Mouse (Mus musculus) CD8-positive naive resting alpha-beta T cell, adult 2 months (primary cell): ENCODE results near the gene Pced1a.

Experiments used
- DNase-seq, 2 experiments: peaks; one replicate each; pipeline ENCODE4 v3.0.0; 2022; ENCODE audit warnings: low read depth in 2 of 2, low spot score in 2 of 2

Pced1a gene

GRCm38 (mm10) chr2:130436769-130437168 lies 12.3 kb upstream of the Pced1a start:
- DNase-seq, result no peak

DNA sequence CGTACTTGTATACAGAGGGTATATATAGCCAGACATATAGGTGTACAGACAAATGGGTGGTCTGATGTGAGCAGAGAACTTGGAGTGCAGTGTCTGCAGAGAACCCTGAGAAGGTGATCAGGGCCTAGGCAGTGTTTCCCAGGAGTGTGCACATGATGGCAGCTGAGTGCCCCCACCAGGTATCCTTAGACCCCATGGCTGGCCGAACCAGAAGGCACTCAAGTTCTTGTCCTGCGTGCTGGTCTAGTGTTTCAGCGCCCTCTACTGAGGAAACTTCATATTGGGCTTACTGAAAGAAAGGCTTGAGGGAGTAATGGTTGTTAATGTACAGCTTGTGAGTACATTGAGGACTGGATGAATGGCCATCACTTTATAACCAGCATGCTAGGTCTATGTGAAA lies 8.7 kb upstream of the Pced1a start:
- peak; percentile 31 to 60 for DNase-seq

DNA sequence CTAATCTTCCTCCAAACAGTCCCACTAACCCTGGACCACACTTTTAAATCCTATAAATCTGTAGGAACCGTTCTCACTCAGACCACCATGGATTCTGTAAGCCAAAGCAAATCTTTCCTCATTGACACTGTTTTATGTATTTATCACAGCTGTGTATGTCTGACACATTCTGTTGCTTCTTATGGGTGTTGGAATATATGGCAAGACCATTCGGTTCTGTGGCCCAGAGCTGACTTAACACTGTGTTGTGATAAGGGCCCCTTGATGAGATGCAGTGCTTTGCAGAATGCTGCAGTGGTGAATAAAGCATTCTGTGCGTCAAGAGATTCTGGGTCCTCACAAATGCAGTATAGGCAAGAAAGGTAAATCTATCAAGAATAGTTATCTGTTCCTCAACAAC lies 7.7 kb upstream of the Pced1a start:
- DNase-seq, result no peak

- DNase-seq, result no peak
Observed at GRCm38 (mm10) chr2:130430484-130430883, 6.0 kb upstream of the Pced1a start.

GRCm38 (mm10) chr2:130429851-130430250 lies 5.3 kb upstream of the Pced1a start:
- DNase-seq, result no peak

DNA sequence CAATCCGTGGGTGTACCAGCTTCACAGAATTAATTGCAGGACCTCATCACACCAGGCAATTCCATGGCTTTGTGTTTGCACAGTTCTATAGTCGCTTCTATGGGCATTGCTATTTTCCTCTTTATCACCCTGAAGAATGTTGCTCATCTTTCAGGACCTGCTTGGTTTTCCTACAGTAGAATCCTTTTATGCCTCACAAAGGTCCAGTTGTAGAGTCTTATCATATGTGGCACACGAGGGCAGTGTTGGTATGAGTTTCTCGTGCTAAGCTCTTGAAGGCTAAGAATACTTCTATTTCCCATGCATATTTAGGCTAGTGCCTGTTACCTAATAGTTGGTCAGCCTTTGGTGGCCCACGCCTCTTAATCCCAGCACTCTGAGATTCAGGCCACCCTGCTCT lies 611 bp upstream of the Pced1a start:
- DNase-seq, result no peak

- DNase-seq, result peak; percentile 68 to 72
Observed at GRCm38 (mm10) chr2:130423397-130424125, 940 bp downstream of the Pced1a start.

DNA sequence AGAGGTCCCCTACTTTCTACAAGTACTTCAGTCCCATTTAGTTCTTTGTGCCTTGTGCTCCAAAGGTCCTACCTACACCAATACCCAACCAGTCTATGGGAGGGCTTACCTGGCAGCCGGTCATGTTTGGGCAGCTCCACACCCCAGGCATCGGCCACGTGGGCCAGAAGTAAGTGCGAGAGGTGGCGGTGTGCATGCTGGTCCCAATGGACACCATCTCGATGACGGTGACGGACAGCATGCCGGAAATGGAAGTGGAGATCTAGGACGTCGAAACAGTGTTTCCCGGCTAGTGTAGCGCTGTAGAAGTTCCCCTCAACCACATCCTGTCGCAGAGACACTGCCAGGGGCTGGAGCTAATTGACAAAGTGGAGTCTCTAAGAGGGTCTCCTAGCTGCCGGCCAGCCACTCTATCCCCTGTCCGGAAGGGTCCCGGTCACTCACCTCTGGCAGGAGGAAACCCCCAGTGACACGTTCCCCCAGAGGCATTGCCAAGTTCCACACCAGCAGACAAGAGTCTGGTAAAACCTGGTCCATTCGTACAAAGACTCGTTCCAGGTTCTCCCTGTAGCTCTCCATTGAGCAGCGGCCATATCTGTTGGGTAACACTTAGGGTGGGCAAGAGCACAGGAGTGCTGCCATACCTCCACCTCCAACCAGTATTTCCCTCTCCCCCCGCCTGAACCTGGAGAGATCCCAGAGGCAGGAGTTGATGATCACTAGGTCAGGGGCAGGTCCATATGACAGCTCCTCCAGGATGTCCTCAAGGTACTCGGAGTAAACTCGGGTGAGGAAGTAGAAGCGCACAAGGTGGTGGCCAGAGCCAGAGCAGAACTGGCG lies 2.5 kb downstream of the Pced1a start:
- DNase-seq, result no peak

- no peak for DNase-seq
Observed at GRCm38 (mm10) chr2:130414094-130414856, 10.2 kb downstream of the Pced1a start.

DNA sequence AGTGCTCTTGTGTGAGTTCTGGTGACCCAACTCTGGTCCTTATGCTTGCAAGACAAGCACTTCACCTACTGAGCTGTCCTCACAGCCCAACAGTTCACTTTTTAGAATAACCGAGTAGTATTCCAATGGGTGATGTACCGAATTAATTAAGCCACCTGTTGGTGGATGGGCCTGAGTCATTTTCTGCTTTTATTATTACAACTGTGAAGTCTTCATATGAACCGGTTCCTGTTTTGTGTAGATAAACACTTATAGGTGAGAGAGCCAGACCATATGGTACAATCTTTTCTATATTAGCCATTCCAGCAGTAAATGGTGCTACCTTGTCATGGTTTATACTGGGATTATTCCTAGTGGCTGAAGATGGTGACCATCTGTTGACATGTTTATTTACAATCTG lies 11.7 kb downstream of the Pced1a start:
- no peak for DNase-seq

DNA sequence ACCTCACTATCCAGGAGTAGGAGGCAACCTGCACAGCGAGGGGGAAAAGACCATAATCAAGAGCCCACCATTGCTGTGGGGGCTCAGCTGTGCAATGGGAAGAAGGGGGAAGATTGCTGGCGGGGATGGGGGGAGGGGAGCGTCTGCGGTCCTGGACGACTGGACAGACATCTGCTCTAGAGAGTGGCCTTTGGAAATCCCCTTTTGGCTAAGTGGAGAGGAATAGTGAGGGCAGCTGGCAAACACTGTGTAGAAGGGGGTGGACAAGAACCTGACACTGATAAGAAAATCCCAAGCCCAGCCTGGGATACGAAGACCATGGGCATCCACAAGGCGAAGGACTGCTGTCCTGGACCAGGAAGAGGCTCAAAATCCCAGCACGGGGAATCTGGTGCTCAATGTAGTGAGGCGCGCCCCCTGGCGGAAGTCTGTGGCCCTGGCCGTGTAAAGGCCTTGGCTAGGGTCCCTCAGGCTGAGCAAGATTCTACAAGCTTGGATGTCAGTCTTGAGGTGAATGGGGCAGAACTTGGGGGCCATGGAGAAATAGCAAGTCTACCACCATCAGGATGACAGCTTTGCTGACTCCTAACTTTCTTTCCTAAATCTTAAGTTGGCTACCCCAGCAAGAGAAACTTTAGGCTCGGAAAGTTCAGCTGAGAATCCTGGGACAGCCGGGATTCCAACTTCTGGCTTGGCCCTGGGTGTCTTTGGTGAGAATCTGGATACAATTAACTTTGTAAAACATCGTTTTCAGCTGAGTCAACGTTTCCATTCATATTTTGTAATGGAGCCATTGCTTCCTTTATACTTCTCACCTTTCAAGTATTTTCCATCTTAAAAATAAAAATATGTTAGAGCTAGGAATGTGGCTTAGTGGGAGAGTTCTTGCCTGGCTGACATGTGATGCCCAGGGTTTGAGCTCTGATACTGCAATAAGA lies 12.7 kb downstream of the Pced1a start:
- peak; percentile 51 to 63 for DNase-seq

GRCm38 (mm10) chr2:130408194-130408593 lies 16.3 kb downstream of the Pced1a start:
- DNase-seq, result no peak

DNA sequence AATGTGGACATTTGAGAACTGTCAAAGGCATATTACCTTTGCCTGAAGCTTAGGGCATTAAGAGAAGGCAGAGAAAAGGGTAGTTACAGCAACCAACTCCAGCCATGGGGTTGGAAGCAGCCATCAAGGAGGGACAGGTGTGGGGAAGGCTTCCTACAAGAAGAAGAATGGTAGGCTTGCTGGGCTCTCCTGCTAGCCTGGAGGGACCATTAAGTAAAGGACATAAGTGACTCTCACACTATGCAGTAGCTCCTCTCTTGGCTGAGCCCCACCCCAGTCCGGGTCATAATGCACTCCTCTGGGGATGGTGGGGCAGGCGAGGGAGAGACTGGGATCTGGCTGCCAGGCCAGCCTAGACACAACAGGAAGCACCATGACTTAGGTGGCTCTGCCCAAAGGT lies 18.3 kb downstream of the Pced1a start, which contains the start of gene Tmem239:
Tmem239 (plus strand) TSS at position 301 of the 400 bp plus-strand sequence.
- DNase-seq, result no peak

GRCm38 (mm10) chr2:130404939-130405338 lies 19.6 kb downstream of the Pced1a start, which contains the start of the genes Gm28372 and 1700020A23Rik:
Gm28372 (plus strand) TSS chr2:130405239.
1700020A23Rik (plus strand) TSS chr2:130405259.
- no peak for DNase-seq

- no peak for DNase-seq
Observed at GRCm38 (mm10) chr2:130401891-130402290, 22.6 kb downstream of the Pced1a start.

- no peak for DNase-seq
Observed at GRCm38 (mm10) chr2:130400046-130400445, 24.5 kb downstream of the Pced1a start.

DNA sequence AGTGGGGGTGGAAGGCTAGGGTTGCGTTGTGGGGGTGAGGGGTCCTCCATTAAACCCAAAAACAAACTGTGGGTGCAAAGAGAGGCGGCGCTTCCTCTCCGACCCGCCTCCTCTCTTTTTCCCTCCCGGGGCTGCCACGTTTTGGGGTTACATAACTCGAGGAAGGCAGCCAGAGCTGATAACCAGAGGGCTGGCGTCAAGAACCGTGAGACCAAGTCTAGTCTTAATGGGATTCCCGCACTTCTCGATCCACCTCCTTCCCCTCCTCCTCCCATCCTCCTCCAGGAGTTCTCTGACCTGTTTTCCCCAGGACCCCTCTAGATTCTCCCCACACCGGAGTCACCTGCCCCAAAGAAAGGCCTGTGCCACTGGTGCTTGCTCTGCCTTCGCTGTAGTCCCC lies 26.4 kb downstream of the Pced1a start:
- DNase-seq, result no peak

- DNase-seq, result no peak
Observed at GRCm38 (mm10) chr2:130397186-130397985, 27.1 kb downstream of the Pced1a start, which contains the start of gene Cpxm1. Cpxm1 (minus strand) TSS chr2:130397574.

- DNase-seq, result no peak
Observed at GRCm38 (mm10) chr2:130395696-130396095, 28.8 kb downstream of the Pced1a start.
